Mouse (Mus musculus): ENCODE data around the gene C130074G19Rik. TPM values are rescaled to one million over a fixed set of nuclear protein-coding genes. Genes with fewer than 3 reads are reported as not detected.

C130074G19Rik gene
- not detected for polyA plus RNA-seq (2017; shearing (Covaris generic))

DNA sequence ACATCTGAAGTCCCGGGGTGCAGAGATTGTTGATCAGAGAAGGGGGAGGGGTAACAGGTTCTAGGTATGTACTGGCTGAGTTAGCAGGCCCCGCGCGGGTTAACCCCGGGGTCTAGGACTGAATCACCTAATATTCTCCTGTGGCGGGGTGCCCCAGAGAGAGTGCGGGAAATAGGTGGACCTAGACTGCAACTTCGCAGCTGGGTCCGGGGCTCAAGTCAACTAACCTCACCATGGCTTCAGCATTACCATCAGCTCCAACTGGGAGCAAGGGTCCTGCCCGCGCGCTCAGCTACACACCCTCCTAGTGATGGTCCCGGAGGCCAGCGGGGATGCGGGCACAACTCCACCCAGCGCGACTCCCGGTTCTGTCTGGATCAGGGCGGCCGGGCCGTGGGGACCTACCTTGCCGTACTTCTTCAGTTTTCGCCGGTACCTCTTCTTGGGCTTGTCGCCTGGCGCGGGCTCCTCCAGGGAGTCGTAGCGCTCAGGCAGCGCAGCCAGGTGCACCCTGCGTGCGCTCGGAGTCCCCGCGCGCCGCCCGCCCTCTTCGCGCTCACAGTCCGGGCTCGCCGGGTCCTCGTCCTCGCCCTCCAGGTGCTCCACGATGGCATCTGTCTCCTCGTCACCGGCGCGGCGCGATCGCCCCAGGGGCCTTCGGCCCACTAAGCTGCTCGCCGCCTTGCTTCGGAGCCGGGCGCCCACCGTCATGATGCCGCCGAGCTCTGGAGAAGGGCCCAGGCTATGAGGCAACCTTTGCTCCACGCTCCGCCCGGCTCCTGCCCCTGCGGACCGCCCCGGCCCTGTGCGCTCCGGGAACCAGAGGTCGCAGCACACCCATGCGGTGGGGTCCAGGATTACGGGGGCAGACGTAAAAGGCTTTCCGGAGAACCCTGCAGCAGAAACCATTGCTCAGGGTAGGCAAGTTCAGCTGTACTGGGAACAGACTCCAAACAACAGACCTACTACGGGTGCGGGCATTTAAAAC, at the start of gene C130074G19Rik:
Gene C130074G19Rik, minus strand, starts transcription at position 938 of the 988 bp plus-strand sequence.

GRCm38 (mm10) chr1:184846092-184846750, 36.8 kb downstream of the C130074G19Rik start, which contains the start of gene Marc2:
Marc2 (minus strand) TSS chr1:184846451.

Other genes with a start within 250 kb of the C130074G19Rik start
- gene Hlx, start 150.6 kb downstream of the C130074G19Rik start, polyA plus RNA-seq (2017; shearing (Covaris generic)): not detected
- gene Marc1, start 71.9 kb downstream of the C130074G19Rik start, polyA plus RNA-seq (2017; shearing (Covaris generic)): not detected
- 60.8 TPM for gene Marc2, start 36.8 kb downstream of the C130074G19Rik start, polyA plus RNA-seq (2017; shearing (Covaris generic))
- gene Mark1, start 116.4 kb upstream of the C130074G19Rik start, polyA plus RNA-seq (2017; shearing (Covaris generic)): not detected